Mouse (Mus musculus) liver, embryonic 11.5 days (tissue): ENCODE results near the gene Kcnk13. TPM values are rescaled to one million over a fixed set of nuclear protein-coding genes. Genes with fewer than 3 reads are reported as not detected.

Experiments
- ATAC-seq: fragments of 200-750 bp; cut with Nextera tagmentation; replicated peaks from 2 replicates; pipeline ENCODE4 v1.8.0; 2017; ENCODE audit warnings: moderate number of reproducible peaks, mild to moderate bottlenecking, moderate TSS enrichment, moderate library complexity; ENCODE audit not compliant: low FRiP score
- DNase-seq: peaks from one replicate; pipeline ENCODE4 v3.0.0-alpha.2; 2017; ENCODE audit warnings: low spot score
- H3K27ac ChIP-seq: fragments of 300-500 bp; sonication (generic); 2 replicates; pipeline ENCODE4 v1.5.1; 2014; ENCODE audit warnings: mild to moderate bottlenecking, low read depth, low read length, control low read depth
- H3K27me3 ChIP-seq: fragments of 300-500 bp; sonication (generic); replicated peaks from 2 replicates; pipeline ENCODE4 v1.6.1; 2014; ENCODE audit warnings: low read length, mixed read lengths; ENCODE audit not compliant: control insufficient read depth, insufficient read depth
- H3K36me3 ChIP-seq: fragments of 300-500 bp; sonication (generic); 2 replicates; pipeline ENCODE4 v1.6.1; 2014; ENCODE audit warnings: mild to moderate bottlenecking, low read length, moderate library complexity, mixed read lengths; ENCODE audit not compliant: control insufficient read depth, insufficient read depth
- H3K4me1 ChIP-seq: fragments of 300-500 bp; sonication (generic); replicated peaks from 2 replicates; pipeline ENCODE4 v1.6.1; 2014; ENCODE audit warnings: low read length, mixed read lengths; ENCODE audit not compliant: control insufficient read depth, insufficient read depth
- H3K4me2 ChIP-seq: fragments of 300-500 bp; sonication (generic); 2 replicates; pipeline ENCODE4 v1.6.1; 2014; ENCODE audit warnings: mild to moderate bottlenecking, control low read depth, moderate library complexity
- H3K4me3 ChIP-seq: fragments of 300-500 bp; sonication (generic); 2 replicates; pipeline ENCODE4 v1.5.1; 2014; ENCODE audit warnings: low read depth, low read length, control low read depth
- H3K9ac ChIP-seq: fragments of 300-500 bp; sonication (generic); 2 replicates; pipeline ENCODE4 v1.6.1; 2014; ENCODE audit warnings: low read depth, low read length, control low read depth
- H3K9me3 ChIP-seq: fragments of 300-500 bp; sonication (generic); 2 replicates; pipeline ENCODE4 v1.6.1; 2016; ENCODE audit warnings: low read length, inconsistent platforms, mixed read lengths; ENCODE audit not compliant: control insufficient read depth
- WGBS: fragments of 180-500 bp; shearing (Covaris S2); extraction: QIAGEN DNeasy Blood & Tissue Kit; methylation state at CpG from one replicate; pipeline ENCODE4 v1.1.7; 2014; 5-methylcytosine and 5-hydroxymethylcytosine counted together
- polyA plus RNA-seq: library from polyadenylated mRNA; unstranded; fragments of >200 nt; fragmentation: Nextera tagmentation; extraction: Ambion mirVana; gene quantifications from 2 replicates; pipeline ENCODE4 v1.2.1, GENCODE M21; 2014

Gene Kcnk13
- polyA plus RNA-seq, 1 experiment from 2014 or later: 0.37 TPM

DNA sequence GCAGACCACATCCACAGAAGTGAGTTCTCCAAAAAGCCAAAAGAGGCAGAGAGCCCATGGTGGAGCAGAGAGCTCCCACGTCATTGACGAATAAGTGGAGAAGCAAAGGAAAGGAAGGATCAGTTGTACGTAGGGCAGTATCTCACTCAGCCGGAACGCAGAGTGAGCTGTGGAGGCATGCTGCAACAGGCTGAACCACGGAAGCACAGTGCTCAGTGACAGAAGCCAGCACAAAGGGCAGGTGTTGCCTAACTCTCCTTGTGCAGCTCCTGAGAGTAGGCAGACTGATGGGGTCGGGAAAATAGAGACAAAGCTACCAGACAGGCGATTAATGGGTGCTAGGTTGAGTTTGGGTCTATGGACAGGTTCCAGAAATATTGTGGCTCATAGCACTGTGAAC is 77.8 kb downstream of the Kcnk13 start:
- Histone ChIP-seq H3K9ac (no peak overlapping the region), H3K27ac (no peak overlapping the region), H3K27me3 (no peaks in the 10 kb centered on the region), H3K4me3 (no peak overlapping the region), H3K4me1 (no peaks in the 10 kb centered on the region), H3K4me2 (no peak overlapping the region), H3K36me3 (no peaks in the 10 kb centered on the region), H3K9me3 (no peaks in the 10 kb centered on the region)
- WGBS: 74% methylated on average over 8 of the region's 8 CpGs
- ATAC-seq (no peak), DNase-seq (no peak)

DNA sequence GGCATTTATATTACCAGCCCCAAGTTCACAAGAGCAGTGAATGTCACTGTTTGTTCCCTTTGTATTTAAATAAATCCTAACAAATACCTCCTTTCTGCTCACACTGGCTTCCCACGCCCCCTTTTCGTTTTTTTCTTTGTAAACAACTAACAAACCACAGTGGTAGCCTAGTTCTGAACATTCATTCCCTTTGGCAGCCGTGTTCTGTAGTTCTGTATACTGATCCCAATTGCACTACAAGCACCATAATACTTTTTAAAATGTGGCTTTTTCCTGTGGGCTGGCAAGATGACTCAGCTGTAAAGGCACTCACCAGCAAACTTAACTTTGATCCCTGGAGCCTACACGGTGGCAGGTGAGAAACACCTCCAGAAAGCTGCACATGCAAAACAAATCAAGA is 80.4 kb downstream of the Kcnk13 start:
- Histone ChIP-seq H3K9me3 (no peaks in the 10 kb centered on the region), H3K4me2 (no peak overlapping the region), H3K27me3 (no peaks in the 10 kb centered on the region), H3K9ac (no peak overlapping the region), H3K4me3 (no peak overlapping the region), H3K36me3 (no peaks in the 10 kb centered on the region), H3K27ac (no peak overlapping the region), H3K4me1 (no peaks in the 10 kb centered on the region)
- DNase-seq (no peak), ATAC-seq (no peak)
- WGBS: 50% methylated on average over 4 of the region's 4 CpGs

DNA sequence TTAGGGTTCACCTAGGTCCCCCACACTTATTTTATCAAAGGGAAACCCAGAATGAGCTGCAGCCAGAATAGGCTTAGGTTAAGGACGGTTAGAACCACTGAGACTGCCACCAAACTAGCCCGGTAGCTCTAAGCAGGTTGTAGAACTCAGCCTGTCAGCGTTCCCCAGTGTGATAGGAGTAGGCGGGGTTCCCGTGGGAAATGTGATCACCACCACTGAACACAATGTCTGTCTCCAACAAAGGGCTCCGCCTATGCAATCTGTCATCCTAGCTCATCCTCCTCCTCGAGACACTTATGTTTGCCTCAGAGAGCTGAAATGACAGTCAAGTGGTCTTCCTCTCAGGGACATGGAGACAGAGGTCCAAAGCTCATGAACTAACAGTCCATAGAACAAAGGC is 86.3 kb downstream of the Kcnk13 start:
- Histone ChIP-seq H3K36me3 (no peaks in the 10 kb centered on the region), H3K9ac (no peak overlapping the region), H3K27ac (no peak overlapping the region)

DNA sequence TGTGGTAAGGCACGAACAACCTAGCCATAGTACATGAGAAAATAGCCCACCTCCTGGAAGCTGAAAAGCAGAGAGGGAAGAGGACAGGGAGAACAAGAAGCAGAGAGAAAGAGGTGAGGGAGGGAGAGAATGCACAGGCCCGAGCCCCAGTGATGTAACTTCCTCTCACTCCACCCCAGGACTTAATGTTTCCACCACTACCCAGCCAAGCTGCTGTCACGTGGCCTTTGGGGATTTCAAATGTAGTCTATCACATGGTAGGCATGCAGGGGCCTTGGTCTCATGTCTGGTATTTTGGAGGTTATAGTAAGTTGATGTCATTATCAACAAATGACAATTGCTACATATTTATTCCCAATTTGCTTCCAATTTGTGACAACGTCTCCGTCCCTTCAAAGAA is 89.3 kb downstream of the Kcnk13 start:
- DNase-seq (no peak), ATAC-seq (no peak)
- 77% methylated on average over 5 of the region's 5 CpGs for WGBS
- Histone ChIP-seq H3K4me1 (no peaks in the 10 kb centered on the region), H3K4me3 (no peak overlapping the region), H3K27ac (no peak overlapping the region), H3K36me3 (no peaks in the 10 kb centered on the region), H3K4me2 (no peak overlapping the region), H3K9me3 (no peaks in the 10 kb centered on the region), H3K9ac (no peak overlapping the region), H3K27me3 (no peaks in the 10 kb centered on the region)

More for the DNA sequence above, 86.3 kb downstream of the Kcnk13 start:
- 60% methylated on average over 7 of the region's 7 CpGs for WGBS
- no peak for ATAC-seq
- Histone ChIP-seq H3K4me1 (no peaks in the 10 kb centered on the region), H3K4me2 (no peak overlapping the region), H3K9me3 (no peaks in the 10 kb centered on the region), H3K4me3 (no peak overlapping the region), H3K27me3 (no peaks in the 10 kb centered on the region)
- no peak for DNase-seq

DNA sequence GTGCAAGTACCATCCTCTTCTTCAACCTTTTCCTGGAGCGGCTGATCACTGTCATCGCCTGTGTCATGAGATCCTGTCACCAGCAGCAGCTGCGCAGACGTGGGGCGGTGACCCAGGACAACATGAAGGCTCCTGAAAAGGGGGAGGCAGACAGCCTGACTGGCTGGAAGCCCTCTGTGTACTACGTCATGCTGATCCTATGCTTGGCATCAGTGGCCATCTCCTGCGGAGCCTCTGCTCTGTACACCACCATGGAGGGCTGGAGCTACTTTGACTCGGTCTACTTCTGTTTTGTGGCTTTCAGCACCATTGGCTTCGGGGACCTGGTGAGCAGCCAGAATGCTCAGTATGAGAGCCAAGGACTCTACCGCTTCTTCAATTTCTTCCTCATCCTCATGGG is 96.8 kb downstream of the Kcnk13 start:
- H3K4me1 ChIP-seq: no peaks in the 10 kb centered on the region
- ATAC-seq: no peak
- no peak overlapping the region for H3K4me2 ChIP-seq
- H3K4me3 ChIP-seq: no peak overlapping the region
- H3K9me3 ChIP-seq: no peaks in the 10 kb centered on the region
- 84% methylated on average over 10 of the region's 10 CpGs for WGBS
- H3K27me3 ChIP-seq: no peaks in the 10 kb centered on the region
- no peak overlapping the region for H3K27ac ChIP-seq
- H3K9ac ChIP-seq: no peak overlapping the region
- no peak for DNase-seq
- H3K36me3 ChIP-seq: no peaks in the 10 kb centered on the region

DNA sequence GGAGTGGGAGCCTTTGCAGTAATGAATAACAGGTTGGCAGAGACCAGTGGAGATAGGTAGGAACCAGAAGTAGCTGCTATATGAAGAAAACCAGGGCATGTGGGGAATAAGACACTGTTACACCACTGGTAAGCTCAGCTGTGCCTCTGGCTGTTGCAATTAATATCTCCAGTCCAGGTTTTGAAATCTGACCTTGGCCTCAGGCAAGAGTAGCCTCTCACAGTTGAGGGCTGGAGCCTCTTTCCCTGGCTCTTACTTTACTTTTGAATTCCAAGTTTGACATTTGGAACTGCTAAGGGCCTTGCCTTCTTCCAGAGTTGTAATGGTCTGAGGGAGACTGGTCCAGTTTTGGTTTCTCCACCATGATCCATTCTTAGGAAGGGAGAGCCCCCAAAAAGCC is 97.5 kb downstream of the Kcnk13 start:
- H3K9ac ChIP-seq: no peak overlapping the region
- no peak overlapping the region for H3K27ac ChIP-seq
- DNase-seq (no peak), ATAC-seq (no peak)
- no peak overlapping the region for H3K4me2 ChIP-seq
- no peaks in the 10 kb centered on the region for H3K9me3 ChIP-seq
- no peak overlapping the region for H3K4me3 ChIP-seq
- no peaks in the 10 kb centered on the region for H3K36me3 ChIP-seq
- H3K27me3 ChIP-seq: no peaks in the 10 kb centered on the region
- no peaks in the 10 kb centered on the region for H3K4me1 ChIP-seq

DNA sequence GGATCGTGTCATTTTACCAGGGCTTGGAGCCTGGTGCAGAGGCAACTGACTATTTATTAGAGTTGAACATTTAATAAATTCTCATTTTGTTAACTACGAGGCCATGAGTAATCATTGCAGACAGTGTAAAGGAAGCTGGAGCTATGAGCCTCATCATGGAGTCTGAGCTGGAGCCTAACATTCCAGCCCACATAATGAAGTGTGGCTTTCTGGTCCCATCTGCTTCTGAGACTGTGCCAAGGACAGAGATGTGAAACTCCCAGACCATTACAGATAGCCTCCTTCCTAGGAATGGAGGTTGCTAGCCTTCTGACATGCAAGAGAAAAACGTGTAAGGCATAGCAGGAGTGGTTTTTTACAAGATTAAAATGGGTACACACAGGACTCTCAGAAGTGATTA is 98.3 kb downstream of the Kcnk13 start:
- Histone ChIP-seq H3K4me2 (no peak overlapping the region), H3K4me3 (no peak overlapping the region), H3K27ac (no peak overlapping the region), H3K9me3 (no peaks in the 10 kb centered on the region), H3K4me1 (no peaks in the 10 kb centered on the region), H3K36me3 (no peaks in the 10 kb centered on the region), H3K27me3 (no peaks in the 10 kb centered on the region), H3K9ac (no peak overlapping the region)
- ATAC-seq (no peak), DNase-seq (no peak)
- WGBS: 65% methylated on average over 3 of the region's 3 CpGs

DNA sequence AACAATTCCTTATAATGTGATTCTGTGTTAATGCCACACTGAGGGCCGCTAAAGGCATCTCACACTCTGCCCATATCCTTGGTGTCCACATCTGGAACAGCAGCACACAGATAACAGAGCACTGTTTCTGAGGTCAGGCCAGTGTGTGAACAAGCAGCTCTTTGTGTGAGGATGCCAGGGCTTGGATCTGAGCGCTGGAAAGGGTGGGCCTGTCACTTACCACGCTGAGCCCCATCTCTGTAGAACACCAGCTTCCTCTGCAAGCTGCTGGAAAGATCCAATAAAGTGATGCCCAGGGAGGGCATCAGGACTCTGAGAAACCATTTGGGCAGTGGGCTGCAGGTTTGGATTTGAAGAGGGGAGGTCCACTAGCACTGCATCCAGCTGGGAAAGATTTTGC is 100.8 kb downstream of the Kcnk13 start:
- Histone ChIP-seq H3K4me2 (no peak overlapping the region), H3K36me3 (no peaks in the 10 kb centered on the region), H3K4me3 (no peak overlapping the region), H3K9me3 (no peaks in the 10 kb centered on the region), H3K27ac (no peak overlapping the region), H3K9ac (no peak overlapping the region), H3K4me1 (no peaks in the 10 kb centered on the region), H3K27me3 (no peaks in the 10 kb centered on the region)
- whole genome bisulfite sequencing: 75% methylated on average over 3 of the region's 3 CpGs
- DNase-seq (no peak), ATAC-seq (no peak)

DNA sequence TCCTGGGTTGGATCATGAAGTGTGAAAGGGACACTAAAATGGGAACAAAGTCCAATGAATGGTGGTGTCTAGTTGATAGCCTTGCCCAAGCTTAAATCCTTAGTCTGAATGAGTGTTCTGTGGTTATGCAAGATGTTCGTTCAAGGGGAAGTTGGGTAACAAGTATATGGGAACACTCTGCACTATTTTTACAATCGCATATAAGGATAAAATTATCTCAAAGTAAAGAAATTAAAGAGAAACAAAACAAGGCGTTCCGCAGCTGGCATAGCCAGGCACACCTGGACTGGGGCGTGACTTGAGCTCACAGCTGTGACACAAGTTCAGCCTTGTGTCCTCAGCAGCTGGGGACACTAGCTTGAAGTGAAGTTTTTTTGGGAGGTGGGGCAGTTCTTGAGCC is 103.2 kb downstream of the Kcnk13 start:
- 70% methylated on average over 5 of the region's 5 CpGs for WGBS
- H3K36me3 ChIP-seq: no peaks in the 10 kb centered on the region
- no peak overlapping the region for H3K9ac ChIP-seq
- no peak overlapping the region for H3K4me2 ChIP-seq
- no peaks in the 10 kb centered on the region for H3K4me1 ChIP-seq
- no peak for DNase-seq
- no peaks in the 10 kb centered on the region for H3K9me3 ChIP-seq
- no peaks in the 10 kb centered on the region for H3K27me3 ChIP-seq
- no peak overlapping the region for H3K4me3 ChIP-seq
- no peak for ATAC-seq
- no peak overlapping the region for H3K27ac ChIP-seq
